Mouse (Mus musculus) CD4-positive helper T cell, adult 2 months (primary cell): Measurements from ENCODE around the gene Cuedc2.

Experiments
- DNase-seq: peaks from one replicate; pipeline ENCODE4 v3.0.0-alpha.2; 2012; ENCODE audit warnings: low read depth, missing footprints, low spot score

Gene Cuedc2

GRCm38 (mm10) chr19:46339287-46339971 lies 927 bp upstream of the Cuedc2 start:
- DNase-seq = no peak

- no peak for DNase-seq
These were observed 412 bp upstream of the Cuedc2 start for GRCm38 (mm10) chr19:46338942-46339286.

GRCm38 (mm10) chr19:46337719-46338330 lies 677 bp downstream of the Cuedc2 start:
- no peak for DNase-seq

- no peak for DNase-seq
These were observed 4.6 kb downstream of the Cuedc2 start for GRCm38 (mm10) chr19:46333906-46334305.

GRCm38 (mm10) chr19:46332721-46333339 lies 5.7 kb downstream of the Cuedc2 start:
- no peak for DNase-seq

- no peak for DNase-seq
These were observed 6.6 kb downstream of the Cuedc2 start for GRCm38 (mm10) chr19:46331936-46332335.

GRCm38 (mm10) chr19:46331326-46331725 lies 7.2 kb downstream of the Cuedc2 start:
- no peak for DNase-seq

GRCm38 (mm10) chr19:46330696-46331095 lies 7.8 kb downstream of the Cuedc2 start:
- no peak for DNase-seq

- DNase-seq = peak; percentile 62
These were observed 8.6 kb downstream of the Cuedc2 start for GRCm38 (mm10) chr19:46329951-46330350.

GRCm38 (mm10) chr19:46329031-46329641 lies 9.4 kb downstream of the Cuedc2 start:
- peak; percentile 52 for DNase-seq

- DNase-seq = peak; percentile 95
These were observed 10.1 kb downstream of the Cuedc2 start, which contains the start of gene Fbxl15 for GRCm38 (mm10) chr19:46328081-46329030. TSS of gene Fbxl15 (plus strand) at chr19:46328184.

GRCm38 (mm10) chr19:46327531-46328064 lies 10.9 kb downstream of the Cuedc2 start:
- DNase-seq = no peak

GRCm38 (mm10) chr19:46326756-46327305 lies 11.7 kb downstream of the Cuedc2 start, which contains the start of gene Psd:
TSS of gene Psd (minus strand) at chr19:46327156.
- DNase-seq = peak; percentile 70

- DNase-seq = no peak
These were observed 12.3 kb downstream of the Cuedc2 start for GRCm38 (mm10) chr19:46326019-46326755.

GRCm38 (mm10) chr19:46324918-46325317 lies 13.6 kb downstream of the Cuedc2 start:
- DNase-seq = no peak

GRCm38 (mm10) chr19:46324366-46324765 lies 14.1 kb downstream of the Cuedc2 start:
- no peak for DNase-seq

GRCm38 (mm10) chr19:46323716-46324115 lies 14.8 kb downstream of the Cuedc2 start:
- DNase-seq = no peak

GRCm38 (mm10) chr19:46322996-46323572 lies 15.4 kb downstream of the Cuedc2 start:
- no peak for DNase-seq

GRCm38 (mm10) chr19:46322144-46322995 lies 16.1 kb downstream of the Cuedc2 start:
- DNase-seq = no peak
